Mouse (Mus musculus) limb, embryonic 11.5 days (tissue): ENCODE results near the gene Cep72. TPM values are rescaled to one million over a fixed set of nuclear protein-coding genes. Genes with fewer than 3 reads are reported as not detected.
"Not testable (repeated sequence)": the region's sequence is repeated elsewhere in the genome, so short reads cannot be mapped to it uniquely, and the experiment has no call there.

Source experiments
- ATAC-seq: fragments of 200-750 bp; cut with Nextera tagmentation; 2 replicates; pipeline ENCODE4 v1.8.0; 2017; ENCODE audit warnings: low read depth; ENCODE audit not compliant: insufficient number of reproducible peaks, low FRiP score, low TSS enrichment
- DNase-seq: peaks from one replicate; pipeline ENCODE4 v3.0.0-alpha.2; 2015; ENCODE audit warnings: low spot score
- H3K27ac ChIP-seq: fragments of 300-500 bp; sonication (generic); replicated peaks from 2 replicates; pipeline ENCODE4 v1.5.1; 2014; ENCODE audit warnings: low read depth, mild to moderate bottlenecking, low read length
- H3K27me3 ChIP-seq: fragments of 300-500 bp; sonication (generic); 2 replicates; pipeline ENCODE4 v1.6.1; 2014; ENCODE audit warnings: mild to moderate bottlenecking, low read length, mixed read lengths; ENCODE audit not compliant: control insufficient read depth, insufficient read depth
- H3K36me3 ChIP-seq: fragments of 300-500 bp; sonication (generic); 2 replicates; pipeline ENCODE4 v1.6.1; 2014; ENCODE audit warnings: mild to moderate bottlenecking, low read length, moderate library complexity, mixed read lengths; ENCODE audit not compliant: control insufficient read depth, insufficient read depth
- H3K4me1 ChIP-seq: fragments of 300-500 bp; sonication (generic); 2 replicates; pipeline ENCODE4 v1.6.1; 2014; ENCODE audit warnings: low read length, mixed read lengths; ENCODE audit not compliant: control insufficient read depth, insufficient read depth
- H3K4me2 ChIP-seq: fragments of 300-500 bp; sonication (generic); 2 replicates; pipeline ENCODE4 v1.6.1; 2014; ENCODE audit warnings: low read depth, mild to moderate bottlenecking, moderate library complexity; ENCODE audit not compliant: severe bottlenecking
- H3K4me3 ChIP-seq: fragments of 300-500 bp; sonication (generic); 2 replicates; pipeline ENCODE4 v1.5.1; 2014; ENCODE audit warnings: low read depth, low read length
- H3K9ac ChIP-seq: fragments of 300-500 bp; sonication (generic); 2 replicates; pipeline ENCODE4 v1.6.1; 2014; ENCODE audit warnings: mild to moderate bottlenecking, low read length
- H3K9me3 ChIP-seq: fragments of 300-500 bp; sonication (generic); 2 replicates; pipeline ENCODE4 v1.6.1; 2016; ENCODE audit warnings: low read length; ENCODE audit not compliant: control insufficient read depth
- WGBS: fragments of 180-500 bp; shearing (Covaris S2); extraction: QIAGEN DNeasy Blood & Tissue Kit; methylation state at CpG from one replicate; pipeline ENCODE4 v1.1.7; 2014; 5-methylcytosine and 5-hydroxymethylcytosine counted together
- polyA plus RNA-seq: library from polyadenylated mRNA; unstranded; fragments of >200 nt; fragmentation: Nextera tagmentation; extraction: Ambion mirVana; gene quantifications from 2 replicates; pipeline ENCODE4 v1.2.1, GENCODE M21; 2014

Cep72 gene
- polyA plus RNA-seq, 1 experiment from 2014 or later: 23.4 TPM

DNA sequence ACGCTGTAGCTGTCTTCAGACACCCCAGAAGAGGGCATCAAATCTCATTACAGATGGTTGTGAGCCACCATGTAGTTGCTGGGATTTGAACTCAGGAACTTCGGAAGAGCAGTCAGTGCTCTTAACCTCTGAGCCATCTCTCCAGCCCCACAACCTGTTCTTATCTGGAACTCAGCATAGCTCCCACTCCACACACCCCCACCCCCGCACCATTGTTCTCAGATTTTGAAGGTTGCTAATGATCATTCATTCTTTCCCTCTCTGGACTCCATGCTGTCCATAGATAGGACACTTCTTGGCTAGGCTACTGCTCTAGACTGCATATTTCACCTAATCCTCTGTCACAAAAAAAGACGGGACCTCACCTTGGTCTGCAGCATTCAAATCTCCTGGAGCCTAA is 55.2 kb downstream of the Cep72 start:
- 85% methylated on average over 4 of the region's 4 CpGs for WGBS
- not testable (repeated sequence) for H3K4me3 ChIP-seq, H3K9ac ChIP-seq, H3K27ac ChIP-seq, ATAC-seq, H3K9me3 ChIP-seq, H3K4me2 ChIP-seq, H3K36me3 ChIP-seq, DNase-seq, H3K4me1 ChIP-seq
- H3K27me3 ChIP-seq: peaks cover 16% of the 10 kb centered on the region

DNA sequence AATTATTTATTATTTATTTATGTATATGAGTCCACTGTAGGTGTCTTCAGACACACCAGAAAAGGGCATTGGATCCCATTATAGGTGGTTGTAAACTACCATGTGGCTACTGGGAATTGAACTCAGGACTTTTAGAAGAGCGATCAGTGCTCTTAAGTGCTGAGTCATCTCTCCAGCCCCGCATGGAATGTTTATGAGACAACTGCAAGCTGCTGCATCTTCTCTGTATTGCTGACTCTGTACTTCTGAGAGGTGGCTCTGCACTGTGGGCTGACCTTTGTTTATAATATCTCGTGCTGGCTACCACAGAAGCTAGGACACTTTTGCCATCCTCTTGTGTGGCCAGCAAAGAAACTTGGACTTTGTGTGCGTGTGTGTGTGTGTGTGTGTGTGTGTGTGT is 60.6 kb downstream of the Cep72 start:
- H3K9ac ChIP-seq: no peak overlapping the region

DNA sequence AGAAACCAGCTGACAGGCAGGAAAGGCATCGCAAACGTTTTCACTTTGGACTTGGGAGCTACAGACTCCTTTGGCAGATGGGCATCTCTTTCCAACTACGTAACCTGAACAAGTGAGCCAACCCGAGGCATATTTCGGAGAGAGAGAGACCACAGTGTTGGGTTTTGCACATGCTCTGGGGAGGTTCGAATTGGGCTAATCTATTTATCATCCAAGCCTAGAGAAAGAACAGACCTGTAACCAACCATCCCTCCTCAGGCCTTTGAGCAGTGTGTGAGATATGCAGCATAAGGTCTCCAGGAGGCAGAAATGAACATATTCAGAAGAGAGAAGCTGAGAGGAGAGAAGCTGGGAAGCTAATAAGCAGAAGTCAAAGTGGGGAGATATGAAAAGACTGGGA is 61.1 kb downstream of the Cep72 start:
- H3K27me3 ChIP-seq: no peaks in the 10 kb centered on the region
- H3K27ac ChIP-seq: no peak overlapping the region
- no peaks in the 10 kb centered on the region for H3K36me3 ChIP-seq
- no peak overlapping the region for H3K4me3 ChIP-seq
- no peak overlapping the region for H3K4me2 ChIP-seq
- ATAC-seq (no peak), DNase-seq (no peak)
- H3K9ac ChIP-seq: no peak overlapping the region
- no peaks in the 10 kb centered on the region for H3K4me1 ChIP-seq
- no peaks in the 10 kb centered on the region for H3K9me3 ChIP-seq
- WGBS: 82% methylated on average over 6 of the region's 6 CpGs

More for the DNA sequence above, 60.6 kb downstream of the Cep72 start:
- H3K4me1 ChIP-seq: no peaks in the 10 kb centered on the region
- no peak overlapping the region for H3K4me2 ChIP-seq
- no peak for DNase-seq
- H3K27me3 ChIP-seq: no peaks in the 10 kb centered on the region
- 83% methylated on average over 4 of the region's 4 CpGs for WGBS
- H3K9me3 ChIP-seq: no peaks in the 10 kb centered on the region
- H3K36me3 ChIP-seq: no peaks in the 10 kb centered on the region
- H3K4me3 ChIP-seq: no peak overlapping the region
- no peak for ATAC-seq
- no peak overlapping the region for H3K27ac ChIP-seq

DNA sequence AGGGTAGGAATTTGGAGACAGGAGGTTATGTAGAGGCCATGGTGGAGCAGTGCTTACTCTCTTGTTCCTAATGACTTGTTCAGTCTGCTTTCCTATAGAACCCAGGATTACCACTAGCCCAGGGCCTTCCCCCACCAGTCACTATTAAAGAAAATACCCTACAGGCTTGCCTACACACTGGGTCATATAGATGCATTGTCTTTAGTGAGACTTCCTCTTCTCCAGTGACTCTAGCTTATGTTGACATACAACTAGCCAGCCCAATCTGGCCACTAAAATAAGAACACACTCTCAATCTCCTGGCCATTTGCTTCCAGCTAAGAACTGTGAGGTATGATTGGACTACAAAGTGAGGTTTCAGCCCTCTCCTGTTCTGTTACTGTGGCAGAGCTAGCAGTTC is 61.6 kb downstream of the Cep72 start:
- Histone ChIP-seq H3K9ac (no peak overlapping the region), H3K36me3 (no peaks in the 10 kb centered on the region), H3K4me1 (no peaks in the 10 kb centered on the region), H3K27me3 (no peaks in the 10 kb centered on the region), H3K4me3 (no peak overlapping the region), H3K27ac (no peak overlapping the region), H3K4me2 (no peak overlapping the region), H3K9me3 (no peaks in the 10 kb centered on the region)
- DNase-seq (no peak), ATAC-seq (no peak)

DNA sequence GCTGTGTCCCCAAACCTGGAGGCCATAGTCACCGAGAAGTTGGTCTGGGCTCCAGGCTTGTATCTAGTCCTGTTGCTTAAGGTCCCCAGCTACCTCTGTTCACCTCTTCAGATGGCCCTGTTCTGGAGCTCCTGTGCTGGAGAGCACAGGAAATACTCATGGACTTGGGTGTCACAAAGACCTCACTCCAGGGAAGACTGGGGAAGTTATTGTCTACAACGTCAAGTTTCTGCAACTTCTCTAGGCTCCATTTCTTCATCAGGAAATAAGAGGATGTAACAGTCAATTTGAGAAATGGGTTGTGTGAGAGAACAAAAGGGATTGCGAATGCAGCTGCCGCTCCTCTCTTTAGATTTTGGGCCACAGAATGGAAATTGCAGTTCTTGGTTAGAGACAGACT is 65.6 kb downstream of the Cep72 start:
- ATAC-seq (no peak), DNase-seq (no peak)
- Histone ChIP-seq H3K27me3 (no peaks in the 10 kb centered on the region), H3K9ac (no peak overlapping the region), H3K4me1 (no peaks in the 10 kb centered on the region), H3K4me3 (no peak overlapping the region), H3K36me3 (no peaks in the 10 kb centered on the region), H3K27ac (no peak overlapping the region), H3K4me2 (no peak overlapping the region), H3K9me3 (no peaks in the 10 kb centered on the region)
- 87% methylated on average over 4 of the region's 4 CpGs for WGBS

DNA sequence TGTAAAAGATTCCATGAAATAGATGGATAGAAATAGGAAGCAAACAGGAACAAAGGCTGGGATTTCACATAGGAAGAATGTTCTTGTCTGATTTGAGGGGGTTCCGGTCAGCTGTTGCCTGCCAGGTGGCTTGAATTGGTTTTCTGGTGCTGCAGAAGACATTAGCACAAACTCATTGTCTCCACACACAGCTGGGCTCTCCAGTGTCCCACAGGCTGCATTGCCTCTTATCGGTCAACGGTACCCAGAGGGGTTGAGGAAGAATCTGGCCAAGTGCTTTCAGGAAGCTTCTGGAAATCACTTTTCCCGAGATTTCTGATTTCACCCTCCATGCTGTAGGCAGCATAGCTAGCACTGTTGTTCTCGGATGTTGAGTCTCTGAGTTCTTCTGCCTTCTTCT is 70.8 kb downstream of the Cep72 start:
- Histone ChIP-seq H3K4me3 (no peak overlapping the region), H3K4me2 (no peak overlapping the region), H3K27ac (no peak overlapping the region), H3K9ac (no peak overlapping the region), H3K9me3 (no peaks in the 10 kb centered on the region), H3K36me3 (no peaks in the 10 kb centered on the region), H3K27me3 (no peaks in the 10 kb centered on the region), H3K4me1 (no peaks in the 10 kb centered on the region)
- no peak for DNase-seq
- no peak for ATAC-seq
- WGBS: 85% methylated on average over 5 of the region's 5 CpGs

DNA sequence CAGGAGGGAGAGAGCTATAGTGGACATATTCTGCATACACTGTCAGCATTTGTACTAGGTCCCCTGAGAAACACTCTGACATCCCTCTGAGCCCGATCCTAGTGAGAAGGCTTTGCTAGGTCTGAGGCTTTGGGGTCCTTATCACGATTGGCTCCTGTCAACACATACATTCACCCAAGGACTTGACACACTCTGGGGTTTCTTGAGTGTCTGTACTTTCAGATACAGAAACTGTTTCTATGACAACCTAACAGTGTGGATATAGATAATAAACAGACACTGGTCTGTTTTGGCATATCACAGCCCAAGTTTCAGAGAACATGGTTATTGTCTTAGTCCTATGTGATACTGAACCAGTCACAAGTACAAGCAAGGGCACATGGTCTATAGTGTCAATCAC is 71.3 kb downstream of the Cep72 start:
- DNase-seq: no peak
- Histone ChIP-seq H3K4me2 (no peak overlapping the region), H3K9me3 (no peaks in the 10 kb centered on the region), H3K4me3 (no peak overlapping the region), H3K27me3 (no peaks in the 10 kb centered on the region), H3K36me3 (no peaks in the 10 kb centered on the region), H3K4me1 (no peaks in the 10 kb centered on the region), H3K27ac (no peak overlapping the region), H3K9ac (no peak overlapping the region)
- no peak for ATAC-seq
- WGBS: 78% methylated on average over 2 of the region's 2 CpGs

DNA sequence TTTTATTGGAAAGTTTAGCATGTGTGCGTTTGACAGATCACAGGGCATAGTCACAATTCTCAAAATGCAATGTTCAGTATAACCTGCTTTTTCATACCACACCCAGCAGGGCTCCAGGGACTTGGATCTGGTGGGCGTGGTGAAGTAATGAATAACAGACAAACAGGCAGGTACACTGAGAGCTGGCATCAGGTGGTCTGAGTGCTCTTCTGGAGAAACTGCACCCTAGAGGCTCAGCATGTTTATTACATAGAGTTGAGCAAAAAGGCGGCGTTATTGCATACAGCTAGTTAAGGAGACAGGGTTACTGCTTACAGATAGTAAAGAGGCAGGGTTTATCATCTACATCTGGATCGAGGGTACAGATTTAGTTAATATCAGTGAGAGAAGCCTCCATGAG is 71.8 kb downstream of the Cep72 start:
- H3K27ac ChIP-seq: no peak overlapping the region
- DNase-seq (no peak), ATAC-seq (no peak)
- no peaks in the 10 kb centered on the region for H3K27me3 ChIP-seq
- no peak overlapping the region for H3K4me2 ChIP-seq
- H3K4me1 ChIP-seq: no peaks in the 10 kb centered on the region
- H3K4me3 ChIP-seq: no peak overlapping the region
- no peaks in the 10 kb centered on the region for H3K9me3 ChIP-seq
- H3K36me3 ChIP-seq: no peaks in the 10 kb centered on the region
- 72% methylated on average over 5 of the region's 5 CpGs for WGBS
- H3K9ac ChIP-seq: no peak overlapping the region
